Mouse (Mus musculus): ENCODE measurements around the gene Olfr70. TPM values are rescaled to one million over a fixed set of nuclear protein-coding genes. Genes with fewer than 3 reads are reported as not detected.
A peak's percentile ranks its signal among the peaks of the same experiment; 100 is the strongest.

Gene Olfr70
- total and polyA plus RNA-seq, 2 experiments from 2014 or later: not detected

DNA sequence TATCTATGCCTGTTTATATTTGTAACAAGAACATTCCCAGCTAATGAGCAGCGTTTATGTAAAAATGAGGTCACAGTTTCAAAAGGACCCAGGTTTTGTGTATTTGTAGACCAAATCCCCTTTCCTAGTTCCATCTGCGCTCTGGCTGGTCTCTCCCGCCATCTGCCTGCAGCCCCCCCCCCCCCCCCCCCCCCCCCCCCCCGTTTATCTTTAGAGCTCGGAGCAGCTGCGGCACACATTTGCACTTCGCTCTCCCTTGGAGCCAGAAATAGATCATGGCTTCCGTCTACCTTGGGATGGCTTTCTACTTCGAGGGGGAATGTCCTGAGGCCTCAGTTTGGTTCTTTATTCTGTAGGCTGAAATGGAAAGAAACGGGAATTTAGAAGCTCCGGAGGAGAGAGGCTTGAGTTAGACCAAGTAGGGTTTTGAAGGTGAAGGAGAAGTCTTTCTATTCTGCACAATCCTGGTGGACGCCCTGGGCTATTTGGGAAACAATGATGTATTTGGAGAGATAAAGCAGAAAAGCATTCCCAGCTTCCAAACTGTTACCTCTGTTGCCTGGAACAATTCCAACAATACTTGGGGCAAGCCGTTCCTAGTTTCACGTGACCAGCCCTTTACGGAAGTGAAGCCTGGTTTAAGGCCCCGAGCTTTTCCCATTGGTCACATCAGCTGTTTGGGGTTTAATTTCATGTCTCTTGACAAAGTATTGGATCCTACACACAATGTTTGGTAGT, 20.1 kb upstream of the Olfr70 start:
- Histone ChIP-seq H3K36me3 (ENCODE audit: insufficient read depth, low read length) (no peaks in the 10 kb centered on the region), H3K4me1 (ENCODE audit: insufficient read depth, low read length) (no peaks in the 10 kb centered on the region), H3K27me3 (ENCODE audit: insufficient read depth, low read length) (no peaks in the 10 kb centered on the region), H3K4me3 (ENCODE audit: low read depth, low read length) (no peak overlapping the region), H3K4me2 (ENCODE audit: low read depth, low read length, poor library complexity, severe bottlenecking) (no peak overlapping the region), H3K9ac (replicated peaks; ENCODE audit: low read length, poor library complexity, severe bottlenecking) (no peak overlapping the region), H3K9me3 (ENCODE audit: low read length) (no peaks in the 10 kb centered on the region), H3K27ac (ENCODE audit: low read depth, low read length) (no peak overlapping the region)
- peak; percentile 18 for DNase-seq (ENCODE audit: low spot score)
- TF ChIP-seq CTCF (IDR thresholded peaks at IDR 0.05): no peak
- 53% methylated on average over 14 of the region's 16 CpGs for WGBS
- ATAC-seq (ENCODE audit: low FRiP score): no peak

- TF ChIP-seq CTCF (IDR thresholded peaks at IDR 0.05): no peak
- Histone ChIP-seq H3K27me3 (ENCODE audit: insufficient read depth, low read length) (no peaks in the 10 kb centered on the region), H3K27ac (ENCODE audit: low read depth, low read length) (no peak overlapping the region), H3K9ac (replicated peaks; ENCODE audit: low read length, poor library complexity, severe bottlenecking) (no peak overlapping the region), H3K4me3 (ENCODE audit: low read depth, low read length) (no peak overlapping the region), H3K36me3 (ENCODE audit: insufficient read depth, low read length) (no peaks in the 10 kb centered on the region), H3K9me3 (ENCODE audit: low read length) (no peaks in the 10 kb centered on the region), H3K4me1 (ENCODE audit: insufficient read depth, low read length) (no peaks in the 10 kb centered on the region), H3K4me2 (ENCODE audit: low read depth, low read length, poor library complexity, severe bottlenecking) (no peak overlapping the region)
- WGBS: 42% methylated on average over 7 of the region's 7 CpGs
- ATAC-seq (ENCODE audit: low FRiP score) (no peak), DNase-seq (ENCODE audit: low spot score) (no peak)
These were observed 13.1 kb upstream of the Olfr70 start for GRCm38 (mm10) chr4:43713652-43714219.

DNA sequence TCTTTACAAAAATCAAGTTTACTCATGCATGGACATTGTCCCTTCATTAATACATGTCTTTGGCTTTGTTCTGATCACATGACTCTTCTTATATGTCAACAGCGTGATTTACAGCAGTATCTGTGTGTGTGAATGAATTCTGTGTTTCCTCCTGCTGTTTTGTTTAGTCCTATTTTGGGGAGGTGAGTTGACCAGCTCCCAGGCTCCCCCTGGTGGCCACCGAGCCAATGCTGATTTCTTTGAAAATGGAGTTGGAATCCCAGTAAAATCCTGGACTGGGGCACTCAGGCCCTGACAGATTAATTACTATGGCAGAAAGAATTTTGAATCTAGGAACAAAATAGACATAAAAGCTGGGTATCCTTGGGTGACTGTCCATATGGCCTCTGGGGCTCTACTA, 11.2 kb upstream of the Olfr70 start:
- no peaks in the 10 kb centered on the region for H3K9me3 ChIP-seq (ENCODE audit: low read length)
- H3K27ac ChIP-seq (ENCODE audit: low read depth, low read length): no peak overlapping the region
- no peaks in the 10 kb centered on the region for H3K36me3 ChIP-seq (ENCODE audit: insufficient read depth, low read length)
- no peak overlapping the region for H3K9ac ChIP-seq (replicated peaks; ENCODE audit: low read length, poor library complexity, severe bottlenecking)
- ATAC-seq (ENCODE audit: low FRiP score): no peak
- DNase-seq (ENCODE audit: low spot score): peak; percentile 65
- WGBS: 0% methylated on average over 2 of the region's 2 CpGs
- no peak overlapping the region for H3K4me2 ChIP-seq (ENCODE audit: low read depth, low read length, poor library complexity, severe bottlenecking)
- H3K27me3 ChIP-seq (ENCODE audit: insufficient read depth, low read length): no peaks in the 10 kb centered on the region
- H3K4me3 ChIP-seq (ENCODE audit: low read depth, low read length): no peak overlapping the region
- peak; percentile 88 for TF ChIP-seq CTCF (IDR thresholded peaks at IDR 0.05)
- no peaks in the 10 kb centered on the region for H3K4me1 ChIP-seq (ENCODE audit: insufficient read depth, low read length)

GRCm38 (mm10) chr4:43709869-43710268, 9.3 kb upstream of the Olfr70 start, which contains the start of gene Olfr71:
Olfr71 (minus strand) TSS chr4:43710255.
- Histone ChIP-seq H3K27me3 (ENCODE audit: insufficient read depth, low read length) (no peaks in the 10 kb centered on the region), H3K36me3 (ENCODE audit: insufficient read depth, low read length) (no peaks in the 10 kb centered on the region), H3K4me1 (ENCODE audit: insufficient read depth, low read length) (no peaks in the 10 kb centered on the region), H3K27ac (ENCODE audit: low read depth, low read length) (no peak within 1 kb of the TSS), H3K9me3 (ENCODE audit: low read length) (no peaks in the 10 kb centered on the region), H3K4me3 (ENCODE audit: low read depth, low read length) (no peak within 1 kb of the TSS), H3K9ac (replicated peaks; ENCODE audit: low read length, poor library complexity, severe bottlenecking) (no peak within 1 kb of the TSS), H3K4me2 (ENCODE audit: low read depth, low read length, poor library complexity, severe bottlenecking) (no peak within 1 kb of the TSS)
- WGBS: 77% methylated on average over 6 of the region's 6 CpGs
- ATAC-seq (ENCODE audit: low FRiP score): no peak
- no peak for TF ChIP-seq CTCF (IDR thresholded peaks at IDR 0.05)
- DNase-seq (ENCODE audit: low spot score): no peak

DNA sequence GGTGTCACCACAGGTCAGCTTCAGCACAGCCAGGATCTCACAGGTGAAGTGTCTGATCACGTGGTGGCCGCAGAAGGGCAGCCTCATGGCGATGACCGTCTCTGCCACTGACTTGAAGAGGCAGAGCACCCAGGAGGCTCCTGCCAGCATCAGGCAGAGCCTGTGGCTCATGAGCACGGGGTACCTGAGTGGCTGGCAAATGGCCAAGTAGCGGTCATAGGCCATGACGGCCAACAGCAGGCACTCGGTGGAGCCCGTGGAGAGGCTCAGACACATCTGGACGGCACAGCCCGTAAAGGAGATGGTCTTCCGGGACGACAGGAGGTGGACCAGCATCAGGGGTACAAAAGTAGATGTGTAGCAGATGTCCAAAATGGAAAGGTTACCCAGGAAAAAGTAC, 5.4 kb upstream of the Olfr70 start:
- DNase-seq (ENCODE audit: low spot score) (no peak), ATAC-seq (ENCODE audit: low FRiP score) (no peak)
- no peak overlapping the region for H3K9ac ChIP-seq (replicated peaks; ENCODE audit: low read length, poor library complexity, severe bottlenecking)
- H3K36me3 ChIP-seq (ENCODE audit: insufficient read depth, low read length): no peaks in the 10 kb centered on the region
- no peak for TF ChIP-seq CTCF (IDR thresholded peaks at IDR 0.05)
- no peaks in the 10 kb centered on the region for H3K9me3 ChIP-seq (ENCODE audit: low read length)
- 84% methylated on average over 13 of the region's 13 CpGs for WGBS
- no peaks in the 10 kb centered on the region for H3K4me1 ChIP-seq (ENCODE audit: insufficient read depth, low read length)
- no peak overlapping the region for H3K27ac ChIP-seq (ENCODE audit: low read depth, low read length)
- no peak overlapping the region for H3K4me3 ChIP-seq (ENCODE audit: low read depth, low read length)
- H3K4me2 ChIP-seq (ENCODE audit: low read depth, low read length, poor library complexity, severe bottlenecking): no peak overlapping the region
- no peaks in the 10 kb centered on the region for H3K27me3 ChIP-seq (ENCODE audit: insufficient read depth, low read length)

GRCm38 (mm10) chr4:43703851-43704250, 3.2 kb upstream of the Olfr70 start:
- H3K4me1 ChIP-seq (ENCODE audit: insufficient read depth, low read length): no peaks in the 10 kb centered on the region
- no peak for TF ChIP-seq CTCF (IDR thresholded peaks at IDR 0.05)
- DNase-seq (ENCODE audit: low spot score) (no peak), ATAC-seq (ENCODE audit: low FRiP score) (no peak)
- H3K9ac ChIP-seq (replicated peaks; ENCODE audit: low read length, poor library complexity, severe bottlenecking): no peak overlapping the region
- no peaks in the 10 kb centered on the region for H3K27me3 ChIP-seq (ENCODE audit: insufficient read depth, low read length)
- no peak overlapping the region for H3K4me2 ChIP-seq (ENCODE audit: low read depth, low read length, poor library complexity, severe bottlenecking)
- no peak overlapping the region for H3K4me3 ChIP-seq (ENCODE audit: low read depth, low read length)
- no peak overlapping the region for H3K27ac ChIP-seq (ENCODE audit: low read depth, low read length)
- no peaks in the 10 kb centered on the region for H3K36me3 ChIP-seq (ENCODE audit: insufficient read depth, low read length)
- WGBS: 67% methylated on average over 8 of the region's 8 CpGs
- no peaks in the 10 kb centered on the region for H3K9me3 ChIP-seq (ENCODE audit: low read length)
